Mouse (Mus musculus) heart, embryonic 14.5 days (tissue): Measurements from ENCODE around the gene Gm49601. TPM values are rescaled to one million over a fixed set of nuclear protein-coding genes. Genes with fewer than 3 reads are reported as not detected.

Experiments used
- ATAC-seq: fragments of 200-750 bp; cut with Nextera tagmentation; 2 replicates; pipeline ENCODE4 v1.8.0; 2017; ENCODE audit warnings: low read depth, moderate TSS enrichment; ENCODE audit not compliant: insufficient number of reproducible peaks, insufficient read depth, low FRiP score
- H3K27ac ChIP-seq, 2 experiments: fragments of 200-500 bp in 1 of 2; fragments of 300-500 bp in 1 of 2; sonication (generic) in 1 of 2; replicated peaks in 1 of 2; 2 replicates each; pipeline ENCODE4 v1.5.1; 2012 to 2014; ENCODE audit warnings: low read depth in 2 of 2, low read length in 2 of 2, control low read depth in 1 of 2, mild to moderate bottlenecking in 1 of 2, mixed read lengths in 1 of 2; ENCODE audit not compliant: control insufficient read depth in 1 of 2, insufficient read depth in 1 of 2
- H3K27me3 ChIP-seq: fragments of 300-500 bp; sonication (generic); 2 replicates; pipeline ENCODE4 v1.6.1; 2014; ENCODE audit warnings: mild to moderate bottlenecking, low read length, control low read depth; ENCODE audit not compliant: control insufficient read depth, insufficient read depth
- H3K36me3 ChIP-seq: fragments of 300-500 bp; sonication (generic); 2 replicates; pipeline ENCODE4 v1.6.1; 2014; ENCODE audit warnings: mild to moderate bottlenecking, control low read depth, low read length, mixed read lengths; ENCODE audit not compliant: control insufficient read depth, insufficient read depth
- H3K4me1 ChIP-seq, 2 experiments: fragments of 200-500 bp in 1 of 2; fragments of 300-500 bp in 1 of 2; sonication (generic) in 1 of 2; 2 replicates each; pipeline ENCODE4 v1.6.1; 2012 to 2014; ENCODE audit warnings: low read length in 2 of 2, control low read depth in 1 of 2, mixed read lengths in 1 of 2; ENCODE audit not compliant: control insufficient read depth in 2 of 2, insufficient read depth in 2 of 2
- H3K4me2 ChIP-seq: fragments of 300-500 bp; sonication (generic); 2 replicates; pipeline ENCODE4 v1.6.1; 2014; ENCODE audit warnings: mild to moderate bottlenecking, low read length
- H3K4me3 ChIP-seq, 2 experiments: fragments of 200-500 bp in 1 of 2; fragments of 300-500 bp in 1 of 2; sonication (generic) in 1 of 2; 2 replicates each; pipeline ENCODE4 v1.5.1; 2012 to 2014; ENCODE audit warnings: low read length in 2 of 2, mild to moderate bottlenecking in 2 of 2, control low read depth in 1 of 2, low read depth in 1 of 2, moderate library complexity in 1 of 2; ENCODE audit not compliant: control insufficient read depth in 1 of 2, insufficient read depth in 1 of 2
- H3K9ac ChIP-seq: fragments of 300-500 bp; sonication (generic); 2 replicates; pipeline ENCODE4 v1.6.1; 2014; ENCODE audit warnings: mild to moderate bottlenecking, low read length
- H3K9me3 ChIP-seq: fragments of 300-500 bp; sonication (generic); 2 replicates; pipeline ENCODE4 v1.6.1; 2016; ENCODE audit warnings: low read length, control low read depth; ENCODE audit not compliant: control insufficient read depth
- WGBS: fragments of 180-500 bp; shearing (Covaris S2); extraction: QIAGEN DNeasy Blood & Tissue Kit; methylation state at CpG from one replicate; pipeline ENCODE4 v1.1.7; 2014; 5-methylcytosine and 5-hydroxymethylcytosine counted together
- polyA plus RNA-seq: library from polyadenylated mRNA; unstranded; fragments of >200 nt; fragmentation: Nextera tagmentation; extraction: Ambion mirVana; gene quantifications from 2 replicates; pipeline ENCODE4 v1.2.1, GENCODE M21; 2014

Gene Gm49601
- polyA plus RNA-seq, 1 experiment from 2014 or later = 1.1 TPM

- H3K27me3 ChIP-seq = no peaks in the 10 kb centered on the region; the same call in 1 of the 2 replicates
- peaks cover 0 to 2% of the 10 kb centered on the region in 2 experiments; a peak in 1 of 4 replicates for H3K4me1 ChIP-seq
- H3K27ac ChIP-seq = no peak overlapping the region
- H3K9ac ChIP-seq = no peak overlapping the region
- no peak for ATAC-seq
- H3K9me3 ChIP-seq = no peaks in the 10 kb centered on the region
- no peak overlapping the region for H3K4me3 ChIP-seq
- 42% methylated on average over 2 of the region's 2 CpGs for WGBS
- H3K4me2 ChIP-seq = no peak overlapping the region
- H3K36me3 ChIP-seq = no peaks in the 10 kb centered on the region
Measured at GRCm38 (mm10) chr16:18638396-18638795, 12.2 kb upstream of the Gm49601 start.

- Histone ChIP-seq H3K27ac (no peak overlapping the region), H3K4me3 (no peak overlapping the region), H3K4me2 (no peak overlapping the region), H3K4me1 (no peaks in the 10 kb centered on the region), H3K9me3 (no peaks in the 10 kb centered on the region), H3K9ac (no peak overlapping the region), H3K36me3 (no peaks in the 10 kb centered on the region), H3K27me3 (no peaks in the 10 kb centered on the region; the same call in 1 of the 2 replicates)
- no peak for ATAC-seq
- WGBS = 64% methylated on average over 3 of the region's 3 CpGs
Measured at GRCm38 (mm10) chr16:18636804-18637203, 10.6 kb upstream of the Gm49601 start.

- no peak for ATAC-seq
- H3K4me3 ChIP-seq = no peak overlapping the region
- H3K27me3 ChIP-seq = peaks cover 4% of the 10 kb centered on the region; the same call in 1 of the 2 replicates
- no peak overlapping the region for H3K4me2 ChIP-seq
- 72% methylated on average over 5 of the region's 5 CpGs for WGBS
- H3K36me3 ChIP-seq = no peaks in the 10 kb centered on the region
- no peaks in the 10 kb centered on the region for H3K4me1 ChIP-seq
- no peaks in the 10 kb centered on the region for H3K9me3 ChIP-seq
- no peak overlapping the region for H3K9ac ChIP-seq
- no peak overlapping the region for H3K27ac ChIP-seq
Measured at GRCm38 (mm10) chr16:18636401-18636800, 10.2 kb upstream of the Gm49601 start.

- no peak overlapping the region for H3K4me3 ChIP-seq
- no peak overlapping the region for H3K9ac ChIP-seq
- peaks cover 23% of the 10 kb centered on the region for H3K27me3 ChIP-seq
- no peak overlapping the region for H3K4me2 ChIP-seq
- 10% methylated on average over 1 of the region's 1 CpGs for WGBS
- H3K4me1 ChIP-seq = peaks cover 3 to 4% of the 10 kb centered on the region in 2 experiments; a peak in 2 of 4 replicates
- no peaks in the 10 kb centered on the region for H3K36me3 ChIP-seq
- H3K9me3 ChIP-seq = no peaks in the 10 kb centered on the region
- H3K27ac ChIP-seq = no peak overlapping the region
- no peak for ATAC-seq
Measured at GRCm38 (mm10) chr16:18633333-18633732, 7.1 kb upstream of the Gm49601 start.

- Histone ChIP-seq H3K36me3 (no peaks in the 10 kb centered on the region), H3K9ac (no peak overlapping the region), H3K27ac (no peak overlapping the region), H3K4me3 (no peak overlapping the region), H3K27me3 (peaks cover 28% of the 10 kb centered on the region), H3K4me2 (no peak overlapping the region), H3K4me1 (peaks cover 3 to 4% of the 10 kb centered on the region in 2 experiments; a peak in 2 of 4 replicates), H3K9me3 (no peaks in the 10 kb centered on the region)
- WGBS = 41% methylated on average over 2 of the region's 2 CpGs
- no peak for ATAC-seq
Measured at GRCm38 (mm10) chr16:18632816-18633215, 6.6 kb upstream of the Gm49601 start.

GRCm38 (mm10) chr16:18632059-18632458 lies 5.8 kb upstream of the Gm49601 start:
- no peak overlapping the region for H3K4me2 ChIP-seq
- H3K27ac ChIP-seq = no peak overlapping the region
- ATAC-seq = no peak
- H3K4me1 ChIP-seq = peaks cover 3 to 4% of the 10 kb centered on the region in 2 experiments; a peak in 2 of 4 replicates
- WGBS = 58% methylated on average over 3 of the region's 3 CpGs
- no peak overlapping the region for H3K9ac ChIP-seq
- H3K9me3 ChIP-seq = no peaks in the 10 kb centered on the region
- no peaks in the 10 kb centered on the region for H3K36me3 ChIP-seq
- peaks cover 36% of the 10 kb centered on the region for H3K27me3 ChIP-seq
- H3K4me3 ChIP-seq = no peak overlapping the region

GRCm38 (mm10) chr16:18631141-18631540 lies 4.9 kb upstream of the Gm49601 start:
- Histone ChIP-seq H3K9ac (no peak overlapping the region), H3K27ac (no peak overlapping the region), H3K9me3 (no peaks in the 10 kb centered on the region), H3K27me3 (peaks cover 41% of the 10 kb centered on the region), H3K36me3 (no peaks in the 10 kb centered on the region), H3K4me2 (no peak overlapping the region), H3K4me1 (peaks cover 4 to 10% of the 10 kb centered on the region in 2 experiments; a peak in 3 of 4 replicates), H3K4me3 (no peak overlapping the region)
- ATAC-seq = no peak
- 63% methylated on average over 7 of the region's 7 CpGs for WGBS

- H3K36me3 ChIP-seq = no peaks in the 10 kb centered on the region
- H3K4me2 ChIP-seq = peak overlapping the region; percentile 98
- H3K9ac ChIP-seq = peak overlapping the region; percentile 80
- peaks cover 49% of the 10 kb centered on the region for H3K27me3 ChIP-seq
- ATAC-seq = no peak
- H3K27ac ChIP-seq = no peak overlapping the region
- WGBS = 56% methylated on average over 5 of the region's 5 CpGs
- H3K9me3 ChIP-seq = no peaks in the 10 kb centered on the region
- H3K4me1 ChIP-seq = peaks cover 11 to 19% of the 10 kb centered on the region in 2 experiments; a peak in 3 of 4 replicates
- peak overlapping the region; percentile 51 to 74 for H3K4me3 ChIP-seq
Measured at GRCm38 (mm10) chr16:18630291-18630690, 4.1 kb upstream of the Gm49601 start.
